In the genomic region with DNA sequence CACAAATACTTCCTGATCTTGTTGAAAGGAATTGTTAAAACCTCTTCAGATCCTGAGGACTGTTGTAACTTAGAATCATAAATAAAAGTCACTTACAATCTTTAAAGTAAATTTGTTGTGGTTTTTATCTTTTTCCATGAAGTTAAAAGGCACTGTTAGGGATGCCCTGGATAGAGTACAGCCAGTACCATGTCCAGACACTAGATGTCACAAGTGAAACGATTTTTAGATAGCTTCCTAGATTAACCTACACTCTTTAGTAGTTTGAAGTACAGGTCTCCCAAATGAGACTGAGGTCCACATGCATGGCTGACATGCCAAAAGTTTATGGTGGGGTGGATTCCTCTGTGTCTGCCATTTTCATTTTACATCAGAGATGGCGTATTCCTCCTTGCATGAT, we compare ENCODE assay signal across 14 mouse cellular contexts. TPM values are rescaled to one million over a fixed set of nuclear protein-coding genes. Genes with fewer than 3 reads are reported as not detected.
DNase-seq lines count a peak whose midpoint lies in the region; ATAC-seq and TF ChIP-seq lines count a peak whose summit lies in the region.
"Had no signal": no experiment of that assay in that cellular context is flagged by ENCODE, and none has a peak within 500 bp of the region (broad histone marks: within the 10 kb centered on the region; RNA-seq: fewer than 3 reads in every experiment).

No protein-coding gene starts in this region.

- H3K27me3 ChIP-seq in intestine, postnatal 0 days (replicated peaks; ENCODE audit: control insufficient read depth, insufficient read depth, low read length) = no peaks in the 10 kb centered on the region
- H3K27me3 ChIP-seq in intestine, embryonic 15.5 days (replicated peaks) = no peaks in the 10 kb centered on the region
- H3K27me3 ChIP-seq: neural tube, embryonic 13.5 days had no signal

- ATAC-seq in CD4-positive, CD25-positive, alpha-beta regulatory T cell, adult 4 months = no peak
- no peak for ATAC-seq in intestine, postnatal 0 days
- no peak for ATAC-seq in intestine, embryonic 15.5 days

- H3K9ac ChIP-seq in intestine, postnatal 0 days (ENCODE audit: low read depth, low read length) = no peak overlapping the region
- no peak overlapping the region for H3K9ac ChIP-seq in intestine, embryonic 15.5 days
- H3K9ac ChIP-seq: forebrain, embryonic 12.5 days; neural tube, embryonic 13.5 days had no signal

- no peak overlapping the region for H3K4me3 ChIP-seq in intestine, postnatal 0 days (ENCODE audit: low read depth, low read length)
- no peak overlapping the region for H3K4me3 ChIP-seq in intestine, embryonic 15.5 days (replicated peaks)
- H3K4me3 ChIP-seq: forebrain, embryonic 12.5 days; neural tube, embryonic 13.5 days had no signal

- TF ChIP-seq CTCF in intestine, postnatal 0 days (IDR thresholded peaks at IDR 0.05; ENCODE audit: low read depth) = peak; percentile 52

- WGBS in intestine, postnatal 0 days = 39% methylated on average over 2 of the region's 2 CpGs
- WGBS in intestine, embryonic 15.5 days = 47% methylated on average over 2 of the region's 2 CpGs

- H3K36me3 ChIP-seq in intestine, postnatal 0 days (ENCODE audit: control insufficient read depth, insufficient read depth) = no peaks in the 10 kb centered on the region
- no peaks in the 10 kb centered on the region for H3K36me3 ChIP-seq in intestine, embryonic 15.5 days
- H3K36me3 ChIP-seq: forebrain, embryonic 12.5 days; neural tube, embryonic 13.5 days had no signal

- H3K9me3 ChIP-seq in intestine, postnatal 0 days (ENCODE audit: control insufficient read depth) = no peaks in the 10 kb centered on the region
- no peaks in the 10 kb centered on the region for H3K9me3 ChIP-seq in intestine, embryonic 15.5 days
- H3K9me3 ChIP-seq: forebrain, embryonic 12.5 days; neural tube, embryonic 13.5 days had no signal

- 0 out of 2 replicates have a peak, but pooled peaks cover 3% of the 10 kb centered on the region for H3K4me1 ChIP-seq in intestine, postnatal 0 days (replicated peaks; ENCODE audit: control insufficient read depth, insufficient read depth, low read length)
- peaks cover 9% of the 10 kb centered on the region for H3K4me1 ChIP-seq in intestine, embryonic 15.5 days (replicated peaks)

- no peak overlapping the region for H3K4me2 ChIP-seq in intestine, postnatal 0 days (replicated peaks; ENCODE audit: low read depth)
- no peak overlapping the region for H3K4me2 ChIP-seq in intestine, embryonic 15.5 days (replicated peaks)
- H3K4me2 ChIP-seq: forebrain, embryonic 12.5 days; neural tube, embryonic 13.5 days had no signal

- peak; percentile 23 for DNase-seq in CD4-positive, CD25-positive, alpha-beta regulatory T cell, adult 2 months (ENCODE audit: low read depth, low spot score)
- peak; percentile 68 for DNase-seq in 3T3-L1 (ENCODE audit: low read depth, low spot score)
- DNase-seq in adipocyte (ENCODE audit: low spot score) = peak; percentile 43
- DNase-seq in spleen, postnatal 4 days (ENCODE audit: low spot score in 2 of 2) = no peak
- no peak for DNase-seq in right cerebral cortex, postnatal 10 days (ENCODE audit: low spot score in 2 of 2)
- DNase-seq: heart, postnatal 36 days; kidney, adult 2 months; layer of hippocampus, postnatal 36 days; right cerebral cortex, postnatal 25 days had no signal

- H3K27ac ChIP-seq in intestine, postnatal 0 days (ENCODE audit: low read depth, low read length) = no peak overlapping the region
- H3K27ac ChIP-seq in intestine, embryonic 15.5 days = no peak overlapping the region
- H3K27ac ChIP-seq: forebrain, embryonic 12.5 days; neural tube, embryonic 13.5 days had no signal

RNA-seq across cellular contexts. Expression of a gene that starts 2.8 kb away (rescaled TPM):
- 1 to 10 TPM; 2.7 to 4.1 TPM for polyA plus RNA-seq in CD4-positive, CD25-positive, alpha-beta regulatory T cell, adult 4 months (2017; shearing (Covaris generic))
- 3.3 and 3.9 TPM in 2 replicates for polyA plus RNA-seq in intestine, postnatal 0 days (2015; fragmentation: Nextera tagmentation; extraction: Ambion mirVana)
- polyA plus RNA-seq in intestine, embryonic 15.5 days (2015; fragmentation: Nextera tagmentation; extraction: Ambion mirVana) = 18.3 and 18.7 TPM in 2 replicates

RNA-seq across cellular contexts. Expression of a gene that starts 52.6 kb away (rescaled TPM):
- 100 to 1,000 TPM; 247 to 339 TPM for polyA plus RNA-seq in CD4-positive, CD25-positive, alpha-beta regulatory T cell, adult 4 months (2017; shearing (Covaris generic))
- 0.48 and 0.60 TPM in 2 replicates for polyA plus RNA-seq in intestine, postnatal 0 days (2015; fragmentation: Nextera tagmentation; extraction: Ambion mirVana)
- polyA plus RNA-seq in intestine, embryonic 15.5 days (2015; fragmentation: Nextera tagmentation; extraction: Ambion mirVana) = 1.4 and 1.6 TPM in 2 replicates

Comparison
In these comparisons a context has a peak if more than half of its experiments do, and no peak if none do; other contexts are left out.
1. DNase-seq: peak in CD4-positive, CD25-positive, alpha-beta regulatory T cell, adult 2 months (single experiment), 3T3-L1 (single experiment) and adipocyte (single experiment); none in spleen, postnatal 4 days (0 of 2) and right cerebral cortex, postnatal 10 days (0 of 2).
2. RNA of a gene that starts 52.6 kb away (polyA plus RNA-seq): 247 to 339 TPM in CD4-positive, CD25-positive, alpha-beta regulatory T cell, adult 4 months; 1.4 to 1.6 TPM in intestine, embryonic 15.5 days and 0.48 to 0.60 TPM in intestine, postnatal 0 days; every median in the first group is over 10 times any median in the second.